ENCODE assay signal across 14 mouse cellular contexts in the genomic region with DNA sequence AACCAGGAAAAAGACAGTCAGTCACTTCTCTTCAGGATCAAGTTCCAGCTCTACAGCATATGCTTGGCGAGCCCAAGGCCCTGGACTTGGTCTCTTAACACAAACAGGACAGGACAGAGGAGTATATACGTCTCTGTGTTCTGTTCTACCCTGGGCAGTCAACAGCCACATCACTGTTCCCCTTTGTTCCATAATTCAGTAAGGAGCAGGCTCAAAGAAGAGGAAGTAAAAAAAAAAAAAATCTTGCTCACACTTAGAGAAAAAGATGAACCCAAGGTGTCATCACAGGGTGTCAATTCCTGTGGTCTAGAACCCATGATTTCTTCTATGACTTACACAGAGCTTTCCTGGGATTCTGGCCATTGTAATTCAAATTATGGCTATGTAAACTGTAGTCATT.
"Had no signal": no experiment of that assay in that cellular context is flagged by ENCODE, and none has a peak within 500 bp of the region (broad histone marks: within the 10 kb centered on the region; RNA-seq: fewer than 3 reads in every experiment).

No protein-coding gene starts in this region.

- DNase-seq: kidney, adult 18-20 months; kidney, postnatal 14 days; lung, embryonic 14.5 days; lung, postnatal 4 days; thymus, postnatal 25 days had no signal

- H3K4me1 ChIP-seq: kidney, embryonic 15.5 days; limb, embryonic 10.5 days; midbrain, embryonic 12.5 days; neural tube, embryonic 15.5 days had no signal

- H3K4me2 ChIP-seq: intestine, embryonic 15.5 days; kidney, embryonic 15.5 days; liver, embryonic 12.5 days; lung, embryonic 14.5 days; midbrain, embryonic 12.5 days; neural tube, embryonic 15.5 days; stomach, embryonic 15.5 days had no signal

- H3K9me3 ChIP-seq: intestine, embryonic 15.5 days; kidney, embryonic 15.5 days; limb, embryonic 10.5 days; liver, embryonic 12.5 days; midbrain, embryonic 12.5 days; neural tube, embryonic 15.5 days; stomach, embryonic 15.5 days had no signal

- H3K9ac ChIP-seq: intestine, embryonic 15.5 days; kidney, embryonic 15.5 days; liver, embryonic 12.5 days; lung, embryonic 14.5 days; midbrain, embryonic 12.5 days; neural tube, embryonic 15.5 days; stomach, embryonic 15.5 days had no signal

- H3K4me3 ChIP-seq: intestine, embryonic 15.5 days; kidney, embryonic 15.5 days; limb, embryonic 10.5 days; liver, embryonic 12.5 days; midbrain, embryonic 12.5 days; myocyte; neural tube, embryonic 15.5 days; stomach, embryonic 15.5 days had no signal

- ATAC-seq: intestine, embryonic 15.5 days; liver, embryonic 12.5 days; midbrain, embryonic 16.5 days had no signal

- H3K27me3 ChIP-seq: intestine, embryonic 15.5 days; kidney, embryonic 15.5 days; liver, embryonic 12.5 days; midbrain, embryonic 12.5 days; neural tube, embryonic 15.5 days; stomach, embryonic 15.5 days had no signal

- H3K27ac ChIP-seq: intestine, embryonic 15.5 days; kidney, embryonic 15.5 days; limb, embryonic 10.5 days; liver, embryonic 12.5 days; midbrain, embryonic 12.5 days; neural tube, embryonic 15.5 days; stomach, embryonic 15.5 days had no signal

- H3K36me3 ChIP-seq: stomach, embryonic 15.5 days had no signal
